Mouse (Mus musculus): ENCODE data around the gene Rai2. TPM values are rescaled to one million over a fixed set of nuclear protein-coding genes. Genes with fewer than 3 reads are reported as not detected.

The Rai2 gene
- polyA plus RNA-seq, 1 experiment from 2014 or later: 1.5 TPM

GRCm38 (mm10) chrX:161728507-161728906 is 11.6 kb downstream of the Rai2 start:
- Histone ChIP-seq H3K4me1 (ENCODE audit: control insufficient read depth, insufficient read depth, low read length) (no peaks in the 10 kb centered on the region), H3K4me3 (ENCODE audit: low read depth, low read length) (no peak overlapping the region), H3K4me2 (ENCODE audit: low read depth, low read length) (no peak overlapping the region), H3K9me3 (replicated peaks; ENCODE audit: control insufficient read depth, low read length) (no peaks in the 10 kb centered on the region), H3K9ac (replicated peaks; ENCODE audit: low read length) (no peak overlapping the region), H3K36me3 (replicated peaks; ENCODE audit: control insufficient read depth, insufficient read depth, low read depth, low read length) (no peaks in the 10 kb centered on the region), H3K27ac (replicated peaks; ENCODE audit: low read depth, low read length) (no peak overlapping the region), H3K27me3 (ENCODE audit: control insufficient read depth, insufficient read depth, low read length) (no peaks in the 10 kb centered on the region; the same call in 1 of the 2 replicates)
- WGBS: 70% methylated on average over 4 of the region's 4 CpGs
- DNase-seq (ENCODE audit: low spot score): no peak
- no peak for ATAC-seq (replicated peaks; ENCODE audit: insufficient number of reproducible peaks, low FRiP score, low TSS enrichment, low read depth)

GRCm38 (mm10) chrX:161730026-161730425 is 13.2 kb downstream of the Rai2 start:
- no peak for ATAC-seq (replicated peaks; ENCODE audit: insufficient number of reproducible peaks, low FRiP score, low TSS enrichment, low read depth)
- H3K27me3 ChIP-seq (ENCODE audit: control insufficient read depth, insufficient read depth, low read length): no peaks in the 10 kb centered on the region; the same call in 1 of the 2 replicates
- no peak overlapping the region for H3K27ac ChIP-seq (replicated peaks; ENCODE audit: low read depth, low read length)
- H3K4me1 ChIP-seq (ENCODE audit: control insufficient read depth, insufficient read depth, low read length): no peaks in the 10 kb centered on the region
- no peak overlapping the region for H3K4me3 ChIP-seq (ENCODE audit: low read depth, low read length)
- no peak overlapping the region for H3K4me2 ChIP-seq (ENCODE audit: low read depth, low read length)
- H3K9me3 ChIP-seq (replicated peaks; ENCODE audit: control insufficient read depth, low read length): no peaks in the 10 kb centered on the region
- H3K9ac ChIP-seq (replicated peaks; ENCODE audit: low read length): no peak overlapping the region
- no peaks in the 10 kb centered on the region for H3K36me3 ChIP-seq (replicated peaks; ENCODE audit: control insufficient read depth, insufficient read depth, low read depth, low read length)
- no peak for DNase-seq (ENCODE audit: low spot score)

- Histone ChIP-seq H3K36me3 (replicated peaks; ENCODE audit: control insufficient read depth, insufficient read depth, low read depth, low read length) (no peaks in the 10 kb centered on the region), H3K27me3 (ENCODE audit: control insufficient read depth, insufficient read depth, low read length) (no peaks in the 10 kb centered on the region), H3K27ac (replicated peaks; ENCODE audit: low read depth, low read length) (no peak overlapping the region), H3K4me3 (ENCODE audit: low read depth, low read length) (no peak overlapping the region), H3K9me3 (replicated peaks; ENCODE audit: control insufficient read depth, low read length) (no peaks in the 10 kb centered on the region), H3K4me1 (ENCODE audit: control insufficient read depth, insufficient read depth, low read length) (no peaks in the 10 kb centered on the region), H3K9ac (replicated peaks; ENCODE audit: low read length) (no peak overlapping the region), H3K4me2 (ENCODE audit: low read depth, low read length) (no peak overlapping the region)
- no peak for ATAC-seq (replicated peaks; ENCODE audit: insufficient number of reproducible peaks, low FRiP score, low TSS enrichment, low read depth)
- DNase-seq (ENCODE audit: low spot score): no peak
- WGBS: 93% methylated on average over 3 of the region's 3 CpGs
These were observed 15.0 kb downstream of the Rai2 start for GRCm38 (mm10) chrX:161731859-161732258.

GRCm38 (mm10) chrX:161733581-161734309 is 16.9 kb downstream of the Rai2 start:
- Histone ChIP-seq H3K36me3 (replicated peaks; ENCODE audit: control insufficient read depth, insufficient read depth, low read depth, low read length) (no peaks in the 10 kb centered on the region), H3K4me1 (ENCODE audit: control insufficient read depth, insufficient read depth, low read length) (no peaks in the 10 kb centered on the region), H3K27ac (replicated peaks; ENCODE audit: low read depth, low read length) (no peak overlapping the region), H3K9ac (replicated peaks; ENCODE audit: low read length) (no peak overlapping the region), H3K27me3 (ENCODE audit: control insufficient read depth, insufficient read depth, low read length) (no peaks in the 10 kb centered on the region), H3K9me3 (replicated peaks; ENCODE audit: control insufficient read depth, low read length) (no peaks in the 10 kb centered on the region), H3K4me3 (ENCODE audit: low read depth, low read length) (no peak overlapping the region), H3K4me2 (ENCODE audit: low read depth, low read length) (no peak overlapping the region)
- no peak for DNase-seq (ENCODE audit: low spot score)
- WGBS: 88% methylated on average over 12 of the region's 12 CpGs
- no peak for ATAC-seq (replicated peaks; ENCODE audit: insufficient number of reproducible peaks, low FRiP score, low TSS enrichment, low read depth)

- ATAC-seq (replicated peaks; ENCODE audit: insufficient number of reproducible peaks, low FRiP score, low TSS enrichment, low read depth): no peak
- WGBS: 73% methylated on average over 4 of the region's 4 CpGs
These were observed 17.4 kb downstream of the Rai2 start for GRCm38 (mm10) chrX:161734310-161734676.

GRCm38 (mm10) chrX:161739374-161739773 is 22.5 kb downstream of the Rai2 start:
- DNase-seq (ENCODE audit: low spot score) (no peak), ATAC-seq (replicated peaks; ENCODE audit: insufficient number of reproducible peaks, low FRiP score, low TSS enrichment, low read depth) (no peak)
- peaks cover 2% of the 10 kb centered on the region; the same call in 1 of the 2 replicates for H3K27me3 ChIP-seq (ENCODE audit: control insufficient read depth, insufficient read depth, low read length)
- no peak overlapping the region for H3K4me3 ChIP-seq (ENCODE audit: low read depth, low read length)
- no peaks in the 10 kb centered on the region for H3K4me1 ChIP-seq (ENCODE audit: control insufficient read depth, insufficient read depth, low read length)
- H3K9ac ChIP-seq (replicated peaks; ENCODE audit: low read length): no peak overlapping the region
- H3K27ac ChIP-seq (replicated peaks; ENCODE audit: low read depth, low read length): no peak overlapping the region
- H3K9me3 ChIP-seq (replicated peaks; ENCODE audit: control insufficient read depth, low read length): no peaks in the 10 kb centered on the region
- H3K4me2 ChIP-seq (ENCODE audit: low read depth, low read length): no peak overlapping the region
- no peaks in the 10 kb centered on the region for H3K36me3 ChIP-seq (replicated peaks; ENCODE audit: control insufficient read depth, insufficient read depth, low read depth, low read length)
- WGBS: 70% methylated on average over 1 of the region's 1 CpGs

More at GRCm38 (mm10) chrX:161734310-161734676, 17.4 kb downstream of the Rai2 start:
- no peaks in the 10 kb centered on the region for H3K9me3 ChIP-seq (replicated peaks; ENCODE audit: control insufficient read depth, low read length)
- H3K4me1 ChIP-seq (ENCODE audit: control insufficient read depth, insufficient read depth, low read length): no peaks in the 10 kb centered on the region
- H3K27me3 ChIP-seq (ENCODE audit: control insufficient read depth, insufficient read depth, low read length): no peaks in the 10 kb centered on the region
- DNase-seq (ENCODE audit: low spot score): no peak
- H3K27ac ChIP-seq (replicated peaks; ENCODE audit: low read depth, low read length): no peak overlapping the region
- H3K4me3 ChIP-seq (ENCODE audit: low read depth, low read length): no peak overlapping the region
- H3K36me3 ChIP-seq (replicated peaks; ENCODE audit: control insufficient read depth, insufficient read depth, low read depth, low read length): no peaks in the 10 kb centered on the region
- H3K9ac ChIP-seq (replicated peaks; ENCODE audit: low read length): no peak overlapping the region
- no peak overlapping the region for H3K4me2 ChIP-seq (ENCODE audit: low read depth, low read length)

- DNase-seq (ENCODE audit: low spot score) (no peak), ATAC-seq (replicated peaks; ENCODE audit: insufficient number of reproducible peaks, low FRiP score, low TSS enrichment, low read depth) (no peak)
- Histone ChIP-seq H3K36me3 (replicated peaks; ENCODE audit: control insufficient read depth, insufficient read depth, low read depth, low read length) (no peaks in the 10 kb centered on the region), H3K27ac (replicated peaks; ENCODE audit: low read depth, low read length) (no peak overlapping the region), H3K4me1 (ENCODE audit: control insufficient read depth, insufficient read depth, low read length) (no peaks in the 10 kb centered on the region), H3K9me3 (replicated peaks; ENCODE audit: control insufficient read depth, low read length) (no peaks in the 10 kb centered on the region), H3K4me3 (ENCODE audit: low read depth, low read length) (no peak overlapping the region), H3K4me2 (ENCODE audit: low read depth, low read length) (no peak overlapping the region), H3K27me3 (ENCODE audit: control insufficient read depth, insufficient read depth, low read length) (peaks cover 5% of the 10 kb centered on the region), H3K9ac (replicated peaks; ENCODE audit: low read length) (no peak overlapping the region)
- WGBS: 67% methylated on average over 3 of the region's 3 CpGs
These were observed 26.2 kb downstream of the Rai2 start for GRCm38 (mm10) chrX:161743080-161743479.

- WGBS: 88% methylated on average over 3 of the region's 3 CpGs
- Histone ChIP-seq H3K27ac (replicated peaks; ENCODE audit: low read depth, low read length) (no peak overlapping the region), H3K4me3 (ENCODE audit: low read depth, low read length) (no peak overlapping the region), H3K9me3 (replicated peaks; ENCODE audit: control insufficient read depth, low read length) (no peaks in the 10 kb centered on the region), H3K9ac (replicated peaks; ENCODE audit: low read length) (no peak overlapping the region), H3K36me3 (replicated peaks; ENCODE audit: control insufficient read depth, insufficient read depth, low read depth, low read length) (no peaks in the 10 kb centered on the region), H3K27me3 (ENCODE audit: control insufficient read depth, insufficient read depth, low read length) (peaks cover 7% of the 10 kb centered on the region), H3K4me1 (ENCODE audit: control insufficient read depth, insufficient read depth, low read length) (no peaks in the 10 kb centered on the region), H3K4me2 (ENCODE audit: low read depth, low read length) (no peak overlapping the region)
- ATAC-seq (replicated peaks; ENCODE audit: insufficient number of reproducible peaks, low FRiP score, low TSS enrichment, low read depth): no peak
- DNase-seq (ENCODE audit: low spot score): no peak
These were observed 28.4 kb downstream of the Rai2 start for GRCm38 (mm10) chrX:161745296-161745695.
